Mouse (Mus musculus) midbrain, embryonic 14.5 days (tissue): ENCODE results near the gene Erbb3. TPM values are rescaled to one million over a fixed set of nuclear protein-coding genes. Genes with fewer than 3 reads are reported as not detected.
"Not testable (repeated sequence)": the region's sequence is repeated elsewhere in the genome, so short reads cannot be mapped to it uniquely, and the experiment has no call there.

ENCODE experiments used
- ATAC-seq: fragments of 200-750 bp; cut with Nextera tagmentation; 2 replicates; pipeline ENCODE4 v1.8.0; 2017; ENCODE audit warnings: moderate number of reproducible peaks, moderate library complexity; ENCODE audit not compliant: low FRiP score, low TSS enrichment
- DNase-seq: peaks from one replicate; pipeline ENCODE4 v3.0.0-alpha.2; 2015
- H3K27ac ChIP-seq: fragments of 300-500 bp; sonication (generic); replicated peaks from 2 replicates; pipeline ENCODE4 v1.5.1; 2014; ENCODE audit warnings: mild to moderate bottlenecking, low read depth, low read length, moderate library complexity
- H3K27me3 ChIP-seq: fragments of 300-500 bp; sonication (generic); 2 replicates; pipeline ENCODE4 v1.6.1; 2014; ENCODE audit warnings: low read length, control low read depth, mixed read lengths; ENCODE audit not compliant: control insufficient read depth, insufficient read depth
- H3K36me3 ChIP-seq: fragments of 300-500 bp; sonication (generic); 2 replicates; pipeline ENCODE4 v1.6.1; 2014; ENCODE audit warnings: low read length, control low read depth; ENCODE audit not compliant: control insufficient read depth, insufficient read depth
- H3K4me1 ChIP-seq: fragments of 300-500 bp; sonication (generic); 2 replicates; pipeline ENCODE4 v1.6.1; 2014; ENCODE audit warnings: mild to moderate bottlenecking, antibody characterized with exemption, low read length, control low read depth; ENCODE audit not compliant: control insufficient read depth, insufficient read depth
- H3K4me2 ChIP-seq: fragments of 300-500 bp; sonication (generic); 2 replicates; pipeline ENCODE4 v1.6.1; 2014; ENCODE audit warnings: mild to moderate bottlenecking, low read length, moderate library complexity
- H3K4me3 ChIP-seq: fragments of 300-500 bp; sonication (generic); replicated peaks from 2 replicates; pipeline ENCODE4 v1.5.1; 2014; ENCODE audit warnings: low read depth, low read length
- H3K9ac ChIP-seq: fragments of 300-500 bp; sonication (generic); replicated peaks from 2 replicates; pipeline ENCODE4 v1.6.1; 2014; ENCODE audit warnings: mild to moderate bottlenecking, low read length, moderate library complexity
- H3K9me3 ChIP-seq: fragments of 300-500 bp; sonication (generic); 2 replicates; pipeline ENCODE4 v1.6.1; 2016; ENCODE audit warnings: low read length, control low read depth, mixed read lengths; ENCODE audit not compliant: control insufficient read depth
- WGBS: fragments of 180-500 bp; shearing (Covaris S2); extraction: QIAGEN DNeasy Blood & Tissue Kit; methylation state at CpG from one replicate; pipeline ENCODE4 v1.1.7; 2014; 5-methylcytosine and 5-hydroxymethylcytosine counted together
- polyA plus RNA-seq: library from polyadenylated mRNA; unstranded; fragments of >200 nt; fragmentation: Nextera tagmentation; extraction: Ambion mirVana; gene quantifications from 2 replicates; pipeline ENCODE4 v1.2.1, GENCODE M21; 2014

Gene Erbb3
- polyA plus RNA-seq, 1 experiment from 2014 or later: 0.47 TPM

DNA sequence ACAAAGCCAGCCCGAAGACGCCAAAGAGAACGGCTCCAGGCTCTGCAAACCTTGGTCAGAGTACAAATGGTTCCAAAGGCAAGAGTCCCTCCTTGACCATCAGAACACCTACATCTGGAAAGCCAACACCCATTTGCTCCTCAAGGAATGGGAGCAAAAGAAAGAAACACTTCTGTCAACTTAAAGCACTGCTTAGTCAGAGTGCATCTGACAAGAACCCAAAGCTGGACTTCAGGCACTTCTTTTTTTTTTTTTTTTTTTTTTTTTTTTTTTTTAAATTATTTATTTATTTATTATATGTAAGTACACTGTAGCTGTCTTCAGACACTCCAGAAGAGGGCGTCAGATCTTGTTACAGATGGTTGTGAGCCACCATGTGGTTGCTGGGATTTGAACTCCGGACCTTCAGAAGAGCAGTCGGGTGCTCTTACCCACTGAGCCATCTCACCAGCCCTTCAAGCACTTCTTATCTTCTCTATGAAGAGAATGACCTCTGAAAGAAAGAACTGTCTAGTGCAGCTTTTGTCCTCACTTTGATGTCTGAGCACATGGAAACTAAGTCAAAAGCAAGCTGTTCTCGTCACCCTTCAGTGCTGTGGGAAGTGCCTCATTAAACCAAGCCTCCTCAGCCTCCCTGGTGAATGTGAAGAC is 26.5 kb upstream of the Erbb3 start:
- not testable (repeated sequence) for H3K27me3 ChIP-seq, H3K27ac ChIP-seq, H3K4me2 ChIP-seq, H3K9ac ChIP-seq, ATAC-seq, DNase-seq, H3K4me3 ChIP-seq, H3K36me3 ChIP-seq, H3K4me1 ChIP-seq, H3K9me3 ChIP-seq
- 86% methylated on average over 6 of the region's 7 CpGs for WGBS

GRCm38 (mm10) chr10:128614934-128615333 is 25.5 kb upstream of the Erbb3 start:
- Histone ChIP-seq H3K36me3 (no peaks in the 10 kb centered on the region), H3K4me3 (no peak overlapping the region), H3K27ac (no peak overlapping the region), H3K9me3 (no peaks in the 10 kb centered on the region), H3K4me2 (no peak overlapping the region), H3K27me3 (no peaks in the 10 kb centered on the region), H3K4me1 (no peaks in the 10 kb centered on the region), H3K9ac (no peak overlapping the region)
- WGBS: 62% methylated on average over 3 of the region's 3 CpGs
- DNase-seq: no peak
- ATAC-seq: no peak

GRCm38 (mm10) chr10:128613820-128614219 is 24.4 kb upstream of the Erbb3 start:
- not testable (repeated sequence) for DNase-seq, H3K9me3 ChIP-seq, ATAC-seq, H3K4me3 ChIP-seq, H3K4me2 ChIP-seq, H3K27me3 ChIP-seq, H3K27ac ChIP-seq, H3K9ac ChIP-seq, H3K4me1 ChIP-seq, H3K36me3 ChIP-seq
- whole genome bisulfite sequencing: 73% methylated on average over 4 of the region's 4 CpGs

DNA sequence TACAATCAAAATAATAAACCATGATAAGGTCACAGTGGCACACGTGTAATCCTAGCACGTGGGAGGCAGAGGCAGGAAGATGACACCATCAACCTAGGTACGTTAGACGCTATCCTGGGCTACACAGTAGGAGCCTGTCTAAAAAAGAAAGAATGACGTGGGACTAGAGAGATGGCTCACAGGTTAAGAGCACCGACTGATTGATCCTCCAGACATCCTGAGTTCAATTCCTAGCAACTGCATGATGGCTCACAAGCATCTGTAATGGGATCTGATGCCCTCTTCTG is 23.6 kb upstream of the Erbb3 start:
- no peak for ATAC-seq
- WGBS: 50% methylated on average over 6 of the region's 6 CpGs
- no peaks in the 10 kb centered on the region for H3K9me3 ChIP-seq

GRCm38 (mm10) chr10:128612433-128613153 is 23.1 kb upstream of the Erbb3 start:
- H3K4me3 ChIP-seq: no peak overlapping the region
- WGBS: 16% methylated on average over 16 of the region's 16 CpGs
- ATAC-seq (no peak), DNase-seq (peak; percentile 91)
- H3K4me2 ChIP-seq: 0 out of 2 replicates have a peak overlapping the region, but pooled peaks have one; percentile 11
- H3K9ac ChIP-seq: 0 out of 2 replicates have a peak overlapping the region, but pooled peaks have one; percentile 17
- H3K27me3 ChIP-seq: no peaks in the 10 kb centered on the region
- H3K36me3 ChIP-seq: no peaks in the 10 kb centered on the region
- no peaks in the 10 kb centered on the region for H3K9me3 ChIP-seq
- no peak overlapping the region for H3K27ac ChIP-seq
- H3K4me1 ChIP-seq: no peaks in the 10 kb centered on the region

More for the DNA sequence above, 23.6 kb upstream of the Erbb3 start:
- Histone ChIP-seq H3K4me1 (no peaks in the 10 kb centered on the region), H3K27ac (no peak overlapping the region), H3K4me3 (no peak overlapping the region), H3K27me3 (no peaks in the 10 kb centered on the region), H3K4me2 (no peak overlapping the region), H3K36me3 (no peaks in the 10 kb centered on the region), H3K9ac (no peak overlapping the region)
- no peak for DNase-seq

GRCm38 (mm10) chr10:128606483-128606882 is 17.0 kb upstream of the Erbb3 start:
- no peak for ATAC-seq
- 53% methylated on average over 2 of the region's 2 CpGs for WGBS
- H3K4me2 ChIP-seq: no peak overlapping the region
- DNase-seq: no peak
- H3K9me3 ChIP-seq: no peaks in the 10 kb centered on the region
- H3K27me3 ChIP-seq: no peaks in the 10 kb centered on the region
- H3K4me3 ChIP-seq: no peak overlapping the region
- H3K36me3 ChIP-seq: no peaks in the 10 kb centered on the region
- no peak overlapping the region for H3K27ac ChIP-seq
- H3K4me1 ChIP-seq: no peaks in the 10 kb centered on the region
- H3K9ac ChIP-seq: no peak overlapping the region

DNA sequence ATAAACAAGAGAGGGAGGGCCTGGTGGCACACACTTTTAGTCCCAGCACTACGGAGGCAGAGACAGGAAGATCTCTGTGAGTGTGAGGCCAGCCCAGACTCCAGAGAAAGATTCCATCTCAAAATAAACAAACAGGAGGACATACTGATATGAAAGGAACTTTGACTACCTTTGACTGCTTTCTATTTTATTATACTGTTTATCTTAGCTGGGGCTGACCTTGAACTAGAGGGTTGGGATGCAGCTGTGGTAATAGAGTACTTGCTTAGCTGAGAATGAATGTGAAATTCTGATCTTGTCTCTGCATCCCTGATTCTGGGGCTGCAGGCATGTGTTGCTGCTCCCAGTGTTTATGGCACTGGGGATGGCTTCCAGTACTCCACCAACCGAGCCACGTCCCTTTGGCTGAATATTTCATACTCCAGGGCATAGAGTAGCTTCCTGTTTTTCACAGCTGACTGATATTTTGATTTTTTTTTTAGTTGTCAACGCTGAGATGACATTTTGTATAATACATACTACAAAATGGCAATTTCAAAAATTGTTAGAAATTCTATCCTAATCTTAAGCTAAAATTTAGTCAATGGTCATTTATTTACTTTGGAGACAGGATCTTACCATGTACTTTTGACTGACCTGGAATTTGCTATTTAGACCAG is 13.1 kb upstream of the Erbb3 start:
- Histone ChIP-seq H3K36me3 (no peaks in the 10 kb centered on the region), H3K9ac (no peak overlapping the region), H3K4me3 (no peak overlapping the region), H3K27me3 (no peaks in the 10 kb centered on the region), H3K27ac (no peak overlapping the region), H3K4me2 (no peak overlapping the region), H3K4me1 (no peaks in the 10 kb centered on the region), H3K9me3 (no peaks in the 10 kb centered on the region)
- WGBS: 87% methylated on average over 4 of the region's 4 CpGs
- ATAC-seq: no peak
- DNase-seq: no peak

DNA sequence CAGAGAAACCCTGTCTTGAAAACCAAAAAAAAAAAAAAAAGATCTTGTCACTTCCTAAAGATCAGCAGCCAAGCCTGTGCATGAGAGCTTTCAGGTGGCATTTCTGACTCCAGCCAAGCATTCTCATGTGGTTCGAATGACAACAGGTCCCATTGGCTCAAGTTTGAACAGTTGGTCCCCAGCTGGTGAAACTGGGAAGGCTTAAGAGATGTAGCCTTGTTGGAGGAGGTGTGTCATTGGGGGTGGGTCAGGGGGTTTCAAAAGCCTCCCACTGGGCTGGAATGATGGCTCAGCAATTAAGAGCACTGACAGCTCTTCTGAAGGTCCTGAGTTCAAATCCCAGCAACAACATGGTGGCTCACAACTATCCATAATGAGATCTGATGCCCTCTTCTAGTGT is 12.0 kb upstream of the Erbb3 start:
- H3K9ac ChIP-seq: no peak overlapping the region
- ATAC-seq: no peak
- no peak overlapping the region for H3K4me3 ChIP-seq
- H3K9me3 ChIP-seq: no peaks in the 10 kb centered on the region
- no peak overlapping the region for H3K27ac ChIP-seq
- DNase-seq: no peak
- H3K4me1 ChIP-seq: no peaks in the 10 kb centered on the region
- no peak overlapping the region for H3K4me2 ChIP-seq
- WGBS: 97% methylated on average over 1 of the region's 1 CpGs
- H3K36me3 ChIP-seq: no peaks in the 10 kb centered on the region
- no peaks in the 10 kb centered on the region for H3K27me3 ChIP-seq

- Histone ChIP-seq H3K9ac (no peak overlapping the region), H3K4me3 (no peak overlapping the region), H3K9me3 (no peaks in the 10 kb centered on the region), H3K27me3 (no peaks in the 10 kb centered on the region), H3K36me3 (no peaks in the 10 kb centered on the region), H3K4me2 (no peak overlapping the region), H3K27ac (no peak overlapping the region), H3K4me1 (no peaks in the 10 kb centered on the region)
- ATAC-seq (no peak), DNase-seq (no peak)
- WGBS: 84% methylated on average over 2 of the region's 2 CpGs
Observed at GRCm38 (mm10) chr10:128598476-128598875, 9.0 kb upstream of the Erbb3 start.
